Mouse (Mus musculus): ENCODE data around the gene Mfn1. TPM values are rescaled to one million over a fixed set of nuclear protein-coding genes. Genes with fewer than 3 reads are reported as not detected.

Gene Mfn1
- polyA plus RNA-seq, 1 experiment from 2014 or later, result 12.5 TPM

DNA sequence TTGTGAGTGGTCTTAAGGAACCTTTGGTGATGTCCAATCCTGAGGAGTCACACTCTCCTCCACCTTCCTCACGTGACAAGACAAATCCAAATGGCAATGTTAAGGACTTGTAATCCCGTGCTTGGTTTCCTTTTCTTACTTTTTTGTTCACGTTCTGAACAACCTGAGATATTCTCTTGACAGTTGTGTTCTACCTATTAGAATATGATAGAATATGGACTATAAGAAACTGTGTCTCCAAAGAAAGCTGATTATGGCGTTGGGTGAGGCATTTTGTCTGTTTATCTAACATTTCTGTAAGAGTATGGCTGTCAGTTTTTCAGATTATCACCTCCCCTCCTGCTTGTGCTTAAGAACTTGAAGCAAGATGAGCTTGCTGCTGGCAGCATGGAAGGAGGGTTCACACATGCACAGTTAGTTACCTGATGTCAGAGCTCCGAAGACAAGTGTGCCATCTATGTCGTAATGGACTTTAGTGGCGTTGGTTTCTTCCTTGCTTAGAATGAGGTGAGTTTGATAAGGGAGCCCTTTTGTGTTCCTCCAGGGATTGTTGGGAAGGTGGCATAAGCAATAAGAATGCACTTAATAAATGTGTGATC is 16.5 kb upstream of the Mfn1 start:
- H3K27ac ChIP-seq (replicated peaks), result peak overlapping the region; percentile 92
- ATAC-seq (ENCODE audit: insufficient read depth), result no peak
- peak overlapping the region; percentile 32 for H3K4me3 ChIP-seq (replicated peaks)
- peaks cover 59% of the 10 kb centered on the region for H3K4me1 ChIP-seq (replicated peaks)
- no peaks in the 10 kb centered on the region for H3K9me3 ChIP-seq (replicated peaks)
- peaks cover 34% of the 10 kb centered on the region for H3K36me3 ChIP-seq (replicated peaks)
- 0 out of 2 replicates have a peak overlapping the region, but pooled peaks have one; percentile 12 for H3K9ac ChIP-seq
- H3K4me2 ChIP-seq, result peak overlapping the region; percentile 95
- no peaks in the 10 kb centered on the region for H3K27me3 ChIP-seq
- 34% methylated on average over 7 of the region's 7 CpGs for WGBS (ENCODE audit: insufficient replicate concordance)

DNA sequence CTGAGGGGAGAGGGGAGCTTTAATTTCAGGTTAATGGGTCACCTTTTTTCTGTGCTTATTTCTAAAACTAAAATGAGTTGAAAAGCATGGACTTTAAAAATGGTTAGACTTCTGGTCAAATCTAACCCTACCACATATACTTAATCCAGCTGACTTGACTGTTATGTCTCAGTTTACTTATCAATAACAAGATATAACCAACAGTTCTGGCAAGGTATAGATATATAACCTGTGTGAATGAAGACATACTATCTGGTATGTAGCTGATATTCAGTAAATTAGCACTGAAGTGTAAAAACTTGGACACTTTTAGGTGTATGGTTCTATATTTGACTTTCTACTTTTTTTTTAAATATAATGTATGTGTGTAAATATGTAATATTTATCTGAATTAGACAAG is 15.7 kb upstream of the Mfn1 start:
- 0 out of 2 replicates have a peak overlapping the region, but pooled peaks have one; percentile 2 for H3K9ac ChIP-seq
- H3K27me3 ChIP-seq, result no peaks in the 10 kb centered on the region
- peaks cover 40% of the 10 kb centered on the region for H3K36me3 ChIP-seq (replicated peaks)
- H3K4me1 ChIP-seq (replicated peaks), result peaks cover 59% of the 10 kb centered on the region
- no peaks in the 10 kb centered on the region for H3K9me3 ChIP-seq (replicated peaks)
- peak overlapping the region; percentile 95 for H3K4me2 ChIP-seq
- peak overlapping the region; percentile 92 for H3K27ac ChIP-seq (replicated peaks)
- H3K4me3 ChIP-seq (replicated peaks), result peak overlapping the region; percentile 32
- no peak for ATAC-seq (ENCODE audit: insufficient read depth)

DNA sequence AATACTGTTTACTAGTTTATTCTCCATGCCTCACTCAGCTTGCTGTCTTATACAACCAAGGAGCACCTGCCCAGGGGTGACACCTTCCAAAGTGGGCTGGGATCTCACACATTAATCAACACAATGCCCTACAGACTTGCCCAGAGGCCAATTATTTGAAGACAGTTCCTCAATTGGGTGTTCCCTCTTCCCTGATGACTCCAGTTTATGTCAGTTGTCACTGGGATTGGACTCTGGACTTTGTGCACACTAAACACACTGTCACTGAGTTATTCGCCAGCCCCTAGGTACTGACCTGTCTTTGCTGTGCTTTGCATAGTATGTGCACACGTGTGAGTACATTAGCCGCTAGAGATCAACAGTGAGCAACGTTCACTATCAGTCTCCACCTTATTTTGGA is 2.1 kb upstream of the Mfn1 start:
- 68% methylated on average over 4 of the region's 4 CpGs for WGBS (ENCODE audit: insufficient replicate concordance)
- no peaks in the 10 kb centered on the region for H3K9me3 ChIP-seq (replicated peaks)
- H3K27me3 ChIP-seq, result no peaks in the 10 kb centered on the region
- H3K9ac ChIP-seq, result no peak overlapping the region
- H3K4me3 ChIP-seq (replicated peaks), result no peak overlapping the region
- peaks cover 19% of the 10 kb centered on the region for H3K4me1 ChIP-seq (replicated peaks)
- H3K36me3 ChIP-seq (replicated peaks), result peaks cover 21% of the 10 kb centered on the region; the same call in 1 of the 2 replicates
- no peak for ATAC-seq (ENCODE audit: insufficient read depth)
- no peak overlapping the region for H3K4me2 ChIP-seq
- H3K27ac ChIP-seq (replicated peaks), result no peak overlapping the region

DNA sequence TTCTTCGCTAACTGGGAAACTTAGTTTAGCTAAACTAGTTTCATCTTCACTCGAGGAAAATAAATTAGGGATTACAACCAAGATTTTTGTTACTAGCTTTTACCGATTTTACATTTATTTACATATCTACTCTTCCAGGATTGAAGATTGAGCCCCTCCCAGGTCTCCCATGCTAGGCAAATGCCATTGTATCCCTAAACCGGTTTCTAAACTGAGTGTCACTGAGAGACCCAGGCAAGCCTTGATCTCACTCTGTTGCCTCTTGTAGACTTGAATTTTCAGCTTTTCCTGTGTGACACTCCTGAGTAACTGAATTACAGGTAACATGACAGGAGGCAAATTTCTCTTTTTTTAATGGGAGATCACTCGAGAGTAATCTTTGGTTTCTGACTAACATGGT is 776 bp downstream of the Mfn1 start:
- H3K4me2 ChIP-seq, result peak overlapping the region; percentile 76
- peaks cover 25% of the 10 kb centered on the region for H3K36me3 ChIP-seq (replicated peaks)
- 11% methylated on average over 5 of the region's 5 CpGs for WGBS (ENCODE audit: insufficient replicate concordance)
- H3K9ac ChIP-seq, result peak overlapping the region; percentile 87
- H3K4me1 ChIP-seq (replicated peaks), result peaks cover 25% of the 10 kb centered on the region
- ATAC-seq (ENCODE audit: insufficient read depth), result no peak
- H3K4me3 ChIP-seq (replicated peaks), result peak overlapping the region; percentile 85
- H3K9me3 ChIP-seq (replicated peaks), result no peaks in the 10 kb centered on the region
- peak overlapping the region; percentile 87 for H3K27ac ChIP-seq (replicated peaks)
- no peaks in the 10 kb centered on the region for H3K27me3 ChIP-seq

DNA sequence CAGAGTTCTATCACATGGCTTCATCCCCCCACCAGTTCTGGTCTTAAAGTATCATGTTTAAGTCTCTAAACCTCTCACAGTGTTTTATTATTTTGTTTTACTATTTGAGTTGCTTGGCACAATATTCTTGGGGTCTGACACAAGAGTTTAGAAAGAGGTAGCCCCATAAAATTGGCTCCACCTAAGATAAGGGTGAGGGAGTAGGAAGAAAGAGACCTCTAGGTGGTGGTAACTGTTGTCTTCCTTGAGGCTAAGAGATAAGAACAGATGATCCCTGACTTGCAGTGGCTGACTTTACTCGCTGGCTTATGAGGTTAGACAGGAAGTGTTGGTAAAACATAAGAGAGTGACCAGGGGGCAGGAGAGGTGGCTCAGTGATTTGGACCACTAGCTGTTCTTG is 6.4 kb downstream of the Mfn1 start:
- no peak overlapping the region for H3K9ac ChIP-seq
- WGBS (ENCODE audit: insufficient replicate concordance), result 15% methylated on average over 1 of the region's 1 CpGs
- no peaks in the 10 kb centered on the region for H3K27me3 ChIP-seq
- H3K4me1 ChIP-seq (replicated peaks), result peaks cover 28% of the 10 kb centered on the region
- H3K4me2 ChIP-seq, result 0 out of 2 replicates have a peak overlapping the region, but pooled peaks have one; percentile 16
- no peak overlapping the region; the same call in none of the 2 replicates for H3K27ac ChIP-seq (replicated peaks)
- H3K36me3 ChIP-seq (replicated peaks), result peaks cover 66% of the 10 kb centered on the region
- peak; percentile 61; the same call in 1 of the 2 replicates for ATAC-seq (ENCODE audit: insufficient read depth)
- no peaks in the 10 kb centered on the region for H3K9me3 ChIP-seq (replicated peaks)
- no peak overlapping the region for H3K4me3 ChIP-seq (replicated peaks)

DNA sequence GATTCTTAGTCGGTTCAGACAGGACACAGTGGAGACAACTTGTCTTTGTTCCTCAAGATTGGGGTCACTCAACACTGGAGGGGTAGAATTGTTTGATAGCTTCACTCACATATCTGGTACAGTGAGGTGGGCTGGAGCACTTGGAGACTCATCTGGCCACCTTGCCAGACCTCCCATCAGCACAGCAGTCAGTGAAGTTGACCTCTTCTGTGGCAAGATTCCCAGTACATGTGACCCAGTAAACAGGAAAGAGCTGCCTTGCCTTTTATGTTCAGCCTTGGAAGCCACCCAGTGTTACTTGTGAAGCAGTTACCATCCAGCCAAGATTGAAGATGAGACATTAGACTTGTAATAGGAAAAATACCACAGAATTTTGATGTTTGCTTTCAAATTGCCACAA is 8.3 kb downstream of the Mfn1 start:
- Histone ChIP-seq H3K27ac (replicated peaks) (no peak overlapping the region), H3K36me3 (replicated peaks) (peaks cover 68% of the 10 kb centered on the region), H3K27me3 (no peaks in the 10 kb centered on the region), H3K4me3 (replicated peaks) (no peak overlapping the region), H3K9me3 (replicated peaks) (no peaks in the 10 kb centered on the region), H3K4me2 (no peak overlapping the region), H3K4me1 (replicated peaks) (peaks cover 21% of the 10 kb centered on the region), H3K9ac (no peak overlapping the region)
- WGBS (ENCODE audit: insufficient replicate concordance), result 67% methylated on average over 1 of the region's 1 CpGs
- ATAC-seq (ENCODE audit: insufficient read depth), result no peak

DNA sequence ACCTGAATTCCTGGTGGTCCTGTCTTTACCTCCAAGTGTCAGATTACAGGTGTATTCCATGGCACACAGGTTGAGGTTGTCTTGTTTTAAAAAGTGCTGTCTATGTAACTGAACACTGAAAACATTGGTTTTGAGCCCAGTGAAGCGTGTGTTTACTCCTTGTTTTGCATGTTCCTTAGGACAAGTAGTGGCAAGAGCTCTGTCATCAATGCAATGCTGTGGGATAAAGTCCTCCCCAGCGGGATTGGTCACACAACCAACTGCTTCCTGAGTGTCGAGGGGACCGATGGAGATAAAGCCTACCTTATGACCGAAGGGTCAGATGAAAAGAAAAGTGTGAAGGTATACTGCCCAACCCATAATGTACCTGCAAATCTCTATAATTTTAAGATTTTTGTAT is 8.8 kb downstream of the Mfn1 start:
- Histone ChIP-seq H3K9ac (no peak overlapping the region), H3K27ac (replicated peaks) (no peak overlapping the region), H3K4me1 (replicated peaks) (peaks cover 20% of the 10 kb centered on the region), H3K4me2 (no peak overlapping the region), H3K4me3 (replicated peaks) (no peak overlapping the region), H3K36me3 (replicated peaks) (peaks cover 70% of the 10 kb centered on the region), H3K27me3 (no peaks in the 10 kb centered on the region), H3K9me3 (replicated peaks) (no peaks in the 10 kb centered on the region)
- WGBS (ENCODE audit: insufficient replicate concordance), result 72% methylated on average over 5 of the region's 5 CpGs
- ATAC-seq (ENCODE audit: insufficient read depth), result no peak

DNA sequence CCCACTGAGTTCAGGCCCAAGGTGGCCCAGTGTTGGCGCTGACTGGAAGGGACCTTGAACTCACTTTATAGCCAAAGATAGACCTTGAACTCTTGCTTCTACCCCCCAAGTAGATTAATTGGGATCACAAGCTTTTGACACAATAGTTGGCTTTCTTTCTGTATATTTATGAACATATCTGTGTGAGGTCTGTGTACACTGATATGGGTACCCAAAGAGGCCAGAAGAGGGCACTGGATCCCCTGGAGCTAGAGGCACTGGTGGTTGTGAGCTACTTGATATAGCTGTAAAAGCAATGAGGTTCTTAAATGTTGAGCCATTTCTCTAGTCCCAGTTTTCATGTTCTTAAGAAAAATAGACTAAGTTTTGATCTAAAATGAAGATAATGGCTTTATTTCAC is 23.8 kb downstream of the Mfn1 start:
- Histone ChIP-seq H3K4me2 (no peak overlapping the region), H3K27me3 (no peaks in the 10 kb centered on the region), H3K4me3 (replicated peaks) (no peak overlapping the region), H3K4me1 (replicated peaks) (no peaks in the 10 kb centered on the region), H3K36me3 (replicated peaks) (peaks cover 41% of the 10 kb centered on the region), H3K27ac (replicated peaks) (no peak overlapping the region), H3K9ac (no peak overlapping the region), H3K9me3 (replicated peaks) (no peaks in the 10 kb centered on the region)
- 87% methylated on average over 1 of the region's 1 CpGs for WGBS (ENCODE audit: insufficient replicate concordance)
- ATAC-seq (ENCODE audit: insufficient read depth), result no peak

DNA sequence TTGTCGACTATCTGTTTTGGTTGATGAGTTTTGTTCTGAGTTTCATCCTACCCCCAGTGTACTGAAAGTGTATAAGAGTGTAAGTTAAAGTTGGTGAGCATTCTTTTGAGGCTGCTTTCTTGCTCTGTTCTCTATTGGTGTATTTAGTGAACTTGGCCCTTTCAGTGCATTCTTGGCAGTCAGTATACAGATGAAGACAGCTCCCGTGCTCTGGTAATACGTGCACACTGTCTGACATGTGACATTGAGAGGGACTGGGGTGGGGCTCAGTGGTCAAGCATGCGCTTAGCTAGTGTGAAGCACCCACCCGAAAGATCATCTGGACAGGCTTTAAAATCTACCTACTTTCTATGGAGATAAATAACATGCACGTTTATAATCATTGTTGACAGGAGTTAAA is 34.1 kb downstream of the Mfn1 start:
- Histone ChIP-seq H3K9me3 (replicated peaks) (no peaks in the 10 kb centered on the region), H3K4me1 (replicated peaks) (no peaks in the 10 kb centered on the region), H3K4me2 (no peak overlapping the region), H3K27ac (replicated peaks) (no peak overlapping the region), H3K9ac (no peak overlapping the region), H3K27me3 (no peaks in the 10 kb centered on the region), H3K36me3 (replicated peaks) (peaks cover 55% of the 10 kb centered on the region), H3K4me3 (replicated peaks) (no peak overlapping the region)
- no peak for ATAC-seq (ENCODE audit: insufficient read depth)
- WGBS (ENCODE audit: insufficient replicate concordance), result 81% methylated on average over 6 of the region's 6 CpGs

DNA sequence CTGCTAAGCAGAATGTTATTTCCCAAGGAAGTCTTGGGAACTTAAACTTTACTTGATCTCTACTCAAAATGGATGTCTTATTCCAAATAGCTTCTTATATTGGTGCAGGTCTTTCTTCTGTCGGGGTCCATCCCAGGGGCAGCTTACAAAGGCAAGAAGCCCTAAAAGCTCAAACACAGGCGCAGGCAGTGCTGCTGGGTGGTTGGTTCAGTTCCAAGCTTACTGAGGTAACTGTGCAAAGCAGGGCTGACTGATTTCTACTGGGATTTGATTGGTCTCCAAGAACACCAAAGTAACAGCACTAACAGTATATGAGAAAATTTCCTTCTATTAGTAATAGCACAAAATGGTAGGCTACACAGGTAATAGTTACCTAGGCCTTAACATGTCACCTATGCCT is 43.8 kb downstream of the Mfn1 start:
- no peak for ATAC-seq (ENCODE audit: insufficient read depth)
- H3K27me3 ChIP-seq, result no peaks in the 10 kb centered on the region
- peaks cover 72% of the 10 kb centered on the region for H3K36me3 ChIP-seq (replicated peaks)
- H3K9me3 ChIP-seq (replicated peaks), result no peaks in the 10 kb centered on the region
- no peak overlapping the region for H3K9ac ChIP-seq
- WGBS (ENCODE audit: insufficient replicate concordance), result 72% methylated on average over 2 of the region's 2 CpGs
- H3K4me3 ChIP-seq (replicated peaks), result no peak overlapping the region
- no peaks in the 10 kb centered on the region for H3K4me1 ChIP-seq (replicated peaks)
- no peak overlapping the region for H3K4me2 ChIP-seq
- H3K27ac ChIP-seq (replicated peaks), result no peak overlapping the region

DNA sequence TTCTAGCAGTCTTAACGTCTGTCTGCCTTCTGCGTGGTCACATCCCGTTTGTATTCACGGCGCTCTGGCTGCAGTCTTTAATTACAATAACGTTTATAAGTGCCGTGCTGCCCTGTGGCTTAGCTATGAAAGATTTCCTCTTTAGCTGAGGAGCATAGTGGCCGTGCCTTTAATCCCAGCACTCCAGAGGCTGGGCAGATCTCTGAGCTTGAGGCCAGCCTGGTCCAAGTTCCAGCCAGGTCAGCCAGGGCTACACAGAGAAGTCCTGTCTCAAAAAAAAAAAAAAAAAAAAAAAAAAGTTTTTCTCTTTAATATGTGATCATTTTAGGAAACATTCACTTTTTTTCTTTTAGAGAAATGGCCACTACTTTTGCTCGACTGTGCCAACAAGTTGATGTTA is 44.6 kb downstream of the Mfn1 start:
- Histone ChIP-seq H3K4me3 (replicated peaks) (no peak overlapping the region), H3K27me3 (no peaks in the 10 kb centered on the region), H3K9ac (no peak overlapping the region), H3K4me2 (no peak overlapping the region), H3K27ac (replicated peaks) (no peak overlapping the region), H3K9me3 (replicated peaks) (no peaks in the 10 kb centered on the region), H3K36me3 (replicated peaks) (peaks cover 66% of the 10 kb centered on the region), H3K4me1 (replicated peaks) (no peaks in the 10 kb centered on the region)
- WGBS (ENCODE audit: insufficient replicate concordance), result 79% methylated on average over 9 of the region's 9 CpGs
- ATAC-seq (ENCODE audit: insufficient read depth), result no peak

DNA sequence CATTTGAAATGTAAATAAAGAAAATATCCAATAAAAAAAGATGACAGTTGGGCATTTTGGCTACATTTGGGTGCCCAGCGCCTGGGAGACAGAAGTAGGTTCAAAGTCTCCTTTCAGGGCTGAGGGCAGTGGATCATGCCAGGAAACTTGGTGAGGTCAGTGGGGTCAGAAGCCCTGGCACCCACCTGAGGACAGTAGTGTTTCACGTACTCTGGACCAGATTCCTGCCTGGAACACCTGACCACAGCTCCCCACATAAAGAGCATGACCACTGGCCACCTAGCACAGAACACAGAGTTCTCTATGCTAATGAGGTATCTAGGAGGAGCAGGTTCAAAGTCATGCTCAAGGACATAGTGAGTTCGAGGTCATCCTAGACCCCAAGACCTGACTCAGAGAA is 45.9 kb downstream of the Mfn1 start:
- 80% methylated on average over 3 of the region's 3 CpGs for WGBS (ENCODE audit: insufficient replicate concordance)
- Histone ChIP-seq H3K4me3 (replicated peaks) (no peak overlapping the region), H3K4me2 (no peak overlapping the region), H3K27me3 (no peaks in the 10 kb centered on the region), H3K9me3 (replicated peaks) (no peaks in the 10 kb centered on the region), H3K4me1 (replicated peaks) (no peaks in the 10 kb centered on the region), H3K9ac (no peak overlapping the region), H3K27ac (replicated peaks) (no peak overlapping the region), H3K36me3 (replicated peaks) (peaks cover 55% of the 10 kb centered on the region)
- ATAC-seq (ENCODE audit: insufficient read depth), result no peak

Measured in liver, embryonic 15.5 days (tissue).